Mouse (Mus musculus) right cerebral cortex, adult 2 months (tissue): ENCODE data around the gene Amigo2.

Experiments used
- DNase-seq, 2 experiments: peaks; one replicate each; pipeline ENCODE4 v3.0.0; 2021 to 2022; ENCODE audit warnings: low spot score in 2 of 2

The Amigo2 gene

DNA sequence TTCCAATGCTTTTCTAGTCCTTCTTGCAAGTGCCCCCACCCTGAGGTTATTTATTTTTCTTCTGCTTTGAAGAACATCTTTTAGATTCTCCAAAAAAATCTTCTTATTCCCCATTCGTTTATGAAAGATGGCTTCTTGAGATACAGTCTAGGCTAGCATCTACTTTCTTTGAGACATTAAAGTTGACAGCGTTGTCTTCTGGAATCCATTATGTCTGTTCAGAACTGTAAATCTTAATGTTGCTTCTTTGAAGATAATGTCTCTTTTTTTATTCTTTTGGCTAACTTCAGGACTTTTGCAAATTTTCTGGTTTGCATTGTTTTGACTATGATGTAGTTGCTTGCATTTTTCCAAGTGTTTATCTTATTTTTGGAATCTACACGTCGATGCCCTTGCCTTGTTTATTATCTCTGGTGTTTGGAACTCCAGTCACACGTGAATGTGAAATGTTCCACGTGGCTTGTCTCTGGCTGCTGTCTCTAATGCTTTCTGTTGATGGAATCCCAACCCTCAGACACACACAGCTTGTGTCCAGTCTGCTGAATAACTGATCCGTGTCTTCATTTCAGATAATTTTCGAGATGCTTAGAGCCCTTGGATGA is 20.1 kb upstream of the Amigo2 start:
- DNase-seq = no peak

- no peak for DNase-seq
Measured at GRCm38 (mm10) chr15:97266236-97266845, 19.3 kb upstream of the Amigo2 start.

DNA sequence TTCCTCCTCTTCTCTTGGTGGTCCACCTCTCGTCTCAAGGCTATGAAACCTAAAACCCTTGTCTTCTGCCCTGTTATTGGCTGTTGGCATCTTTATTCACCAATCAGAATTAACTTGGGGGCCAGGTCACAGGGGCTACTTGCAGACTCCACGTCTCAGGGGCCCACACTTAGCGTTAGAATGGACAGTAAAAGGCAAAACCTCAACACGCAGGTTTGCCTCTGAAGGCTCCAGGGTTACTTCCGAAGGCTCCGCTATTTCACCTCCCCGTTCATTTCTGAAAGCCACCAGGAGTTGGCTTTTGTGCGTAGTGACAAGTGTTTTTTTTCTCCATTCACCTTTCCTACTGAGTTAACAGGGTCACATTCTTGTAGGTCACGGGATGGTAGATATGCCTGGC is 15.2 kb upstream of the Amigo2 start:
- no peak for DNase-seq

DNA sequence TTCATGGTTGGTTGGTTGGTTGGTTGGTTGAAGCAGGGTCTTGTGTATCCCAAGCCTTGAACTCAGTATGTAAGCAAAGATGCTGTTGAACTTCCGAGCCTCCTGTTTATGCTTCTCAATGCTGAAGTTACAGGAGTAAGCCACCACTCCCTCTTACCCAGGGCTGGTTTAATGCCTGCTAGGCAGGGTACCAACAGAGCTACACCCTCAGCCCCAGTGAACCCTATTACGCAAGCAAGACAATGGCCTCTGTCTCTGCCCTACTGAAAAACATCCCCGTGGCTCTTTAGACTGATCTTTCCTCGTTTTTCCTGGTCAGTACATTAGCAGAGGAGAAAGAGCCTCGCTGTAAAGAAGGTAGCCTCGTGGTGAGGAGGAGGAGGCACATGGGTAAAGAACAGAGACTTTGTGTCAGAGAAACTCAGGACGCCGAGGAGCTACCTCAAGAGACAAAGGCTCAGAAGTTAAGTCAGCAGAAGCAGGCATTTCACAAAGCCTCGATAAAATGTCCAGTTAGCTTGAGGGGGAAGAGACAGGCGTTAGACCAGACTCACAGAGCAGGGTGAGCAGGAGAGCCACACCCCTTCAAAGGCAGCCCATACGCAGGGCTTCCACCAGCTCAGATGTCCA is 13.0 kb upstream of the Amigo2 start:
- DNase-seq = no peak

GRCm38 (mm10) chr15:97259300-97259699 is 12.2 kb upstream of the Amigo2 start:
- DNase-seq = no peak

DNA sequence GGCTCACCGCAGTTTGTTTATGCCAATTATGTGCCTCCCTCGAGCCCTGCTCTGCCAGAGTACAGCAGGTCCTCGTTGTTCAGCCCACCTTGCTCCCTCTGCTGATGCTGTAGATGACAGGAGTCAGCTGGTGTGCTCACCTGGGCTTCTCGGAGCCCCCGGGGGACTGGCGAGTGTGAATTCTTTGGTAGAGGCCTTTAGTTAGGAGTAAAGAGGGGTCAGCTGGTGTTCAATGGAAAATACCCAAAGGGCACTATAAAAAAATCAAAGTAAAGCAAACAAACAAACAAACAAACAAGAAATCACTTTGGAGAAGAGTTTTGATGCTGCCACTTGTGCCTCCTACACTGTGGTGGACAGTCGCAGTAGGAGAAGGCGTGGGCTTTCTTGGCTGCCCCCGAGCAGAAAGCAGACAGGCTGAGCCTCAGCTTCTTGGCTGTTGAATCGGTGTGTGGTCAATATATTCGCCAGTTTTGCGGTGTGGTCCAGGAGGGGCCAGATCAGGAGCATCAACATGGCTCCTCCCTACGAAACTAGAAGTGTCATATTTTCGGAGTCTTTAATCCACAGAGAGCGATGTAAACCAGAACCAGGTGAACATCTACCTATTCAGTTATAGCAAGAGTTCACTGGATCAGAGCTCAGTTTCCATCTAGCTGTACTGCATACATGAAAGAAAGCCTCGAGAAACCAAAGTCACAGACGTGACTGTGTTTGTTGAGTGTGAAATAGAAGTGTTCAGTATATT is 11.6 kb upstream of the Amigo2 start:
- no peak for DNase-seq

DNA sequence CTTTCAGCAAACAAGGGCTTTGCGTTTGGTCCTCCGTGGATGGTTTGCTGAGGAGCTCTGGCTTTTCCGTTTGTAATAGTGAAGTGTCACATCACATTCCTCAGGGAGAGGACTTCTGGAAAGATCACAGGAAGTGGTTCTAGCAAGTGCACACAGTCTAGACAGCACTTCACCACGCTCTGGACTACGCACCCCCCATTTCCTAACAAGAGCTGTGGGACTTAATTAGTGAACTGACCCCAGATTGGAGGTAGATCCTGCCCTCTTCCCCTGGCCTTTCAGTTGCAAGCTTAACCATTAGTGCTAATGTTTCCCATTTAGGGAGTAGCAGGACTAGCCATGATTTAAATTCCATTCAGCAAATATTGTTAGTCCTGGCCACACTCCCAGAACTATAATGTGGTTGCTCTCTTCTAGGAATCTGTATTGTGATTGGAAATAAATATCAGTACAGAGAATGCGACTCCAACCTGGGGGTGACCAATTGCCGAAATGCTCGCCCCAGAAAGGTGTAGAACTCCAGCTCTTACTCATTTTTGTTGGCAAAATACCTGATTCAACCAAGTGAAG is 10.2 kb upstream of the Amigo2 start:
- no peak for DNase-seq

DNA sequence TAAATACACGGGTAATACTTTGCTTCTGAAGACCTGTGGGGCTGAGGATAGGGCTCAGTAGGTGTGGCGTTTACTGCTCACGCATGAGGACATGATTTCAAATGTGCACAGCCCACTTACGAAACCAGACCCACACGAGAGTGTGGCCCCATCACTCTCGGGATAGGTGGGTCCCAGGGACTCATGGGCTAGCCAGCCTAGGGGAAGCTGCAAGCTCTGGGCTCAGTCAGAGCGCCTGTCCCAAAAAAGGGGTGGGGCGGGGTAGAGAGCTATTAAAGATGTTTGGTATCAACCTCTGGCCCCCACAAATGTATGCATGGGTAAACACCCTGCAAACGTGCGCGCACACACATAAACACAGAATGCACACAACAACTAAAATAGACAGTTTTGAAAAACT is 9.3 kb upstream of the Amigo2 start:
- no peak for DNase-seq

GRCm38 (mm10) chr15:97255800-97256199 is 8.7 kb upstream of the Amigo2 start:
- DNase-seq = no peak

- no peak for DNase-seq
Measured at GRCm38 (mm10) chr15:97254375-97254774, 7.3 kb upstream of the Amigo2 start.

DNA sequence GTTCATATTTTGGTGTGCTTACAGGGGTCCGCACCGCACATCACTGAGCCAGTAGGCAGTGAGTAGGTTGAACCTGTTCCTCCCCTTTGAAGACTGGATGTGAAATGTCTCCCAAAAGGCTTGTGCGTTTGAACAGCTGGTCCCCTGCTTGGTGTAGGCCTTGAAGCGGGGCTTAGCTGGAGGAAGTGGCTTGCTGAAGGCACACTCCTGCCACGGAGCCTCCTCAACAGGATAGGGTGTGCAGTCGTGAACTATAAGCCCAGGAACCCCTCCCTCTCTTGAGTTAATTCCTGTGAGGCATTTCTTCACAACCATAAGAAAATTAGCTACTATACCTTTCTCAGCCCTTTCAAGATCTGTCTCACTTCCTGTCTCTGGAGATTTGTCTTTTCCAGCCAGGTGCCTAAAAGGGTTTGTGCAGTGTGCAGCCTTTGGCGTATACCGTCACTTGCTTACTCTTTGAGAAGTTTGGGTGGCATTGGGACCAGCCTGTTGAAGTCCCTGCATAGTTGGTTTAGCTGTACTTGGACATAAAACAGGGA is 5.5 kb upstream of the Amigo2 start:
- DNase-seq = no peak

DNA sequence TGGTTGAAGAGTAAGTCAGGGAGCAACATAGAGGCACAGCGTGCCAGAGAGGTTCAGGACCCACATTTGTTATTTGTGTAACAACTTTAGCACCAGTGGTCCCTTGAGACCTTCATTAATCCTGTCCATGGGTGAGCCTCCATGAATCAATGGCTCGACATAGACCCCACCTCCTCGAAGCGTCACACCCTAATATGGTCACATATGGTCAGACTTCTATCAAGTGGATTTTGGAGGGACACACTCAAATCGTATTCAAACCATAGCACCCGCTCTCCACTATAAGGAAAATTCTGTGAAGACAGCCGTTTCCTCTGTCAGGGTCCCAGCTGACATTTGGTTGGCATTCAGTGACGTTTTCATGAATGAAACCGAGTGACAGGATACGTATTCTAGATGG is 2.2 kb upstream of the Amigo2 start:
- DNase-seq = no peak

- DNase-seq = no peak
Measured at GRCm38 (mm10) chr15:97248296-97248695, 1.2 kb upstream of the Amigo2 start.

DNA sequence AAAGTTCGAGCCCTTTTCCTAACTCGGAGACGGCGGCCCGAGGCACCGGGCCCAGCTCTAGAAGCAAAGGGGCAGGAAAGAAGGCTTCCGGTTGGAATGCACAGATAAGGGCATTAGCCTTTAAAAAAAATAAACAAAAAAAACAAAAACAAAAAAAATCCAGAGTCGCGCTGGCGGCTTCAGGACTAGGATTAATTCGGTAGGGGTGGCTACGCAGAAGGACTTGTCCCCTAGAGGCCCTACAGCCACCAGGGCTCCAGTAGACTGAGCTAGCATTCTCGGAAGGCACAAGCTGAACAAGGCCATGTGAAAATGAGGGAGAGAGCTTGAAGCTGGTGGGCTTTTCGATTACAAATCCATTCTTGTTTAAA is 689 bp upstream of the Amigo2 start:
- DNase-seq = no peak

DNA sequence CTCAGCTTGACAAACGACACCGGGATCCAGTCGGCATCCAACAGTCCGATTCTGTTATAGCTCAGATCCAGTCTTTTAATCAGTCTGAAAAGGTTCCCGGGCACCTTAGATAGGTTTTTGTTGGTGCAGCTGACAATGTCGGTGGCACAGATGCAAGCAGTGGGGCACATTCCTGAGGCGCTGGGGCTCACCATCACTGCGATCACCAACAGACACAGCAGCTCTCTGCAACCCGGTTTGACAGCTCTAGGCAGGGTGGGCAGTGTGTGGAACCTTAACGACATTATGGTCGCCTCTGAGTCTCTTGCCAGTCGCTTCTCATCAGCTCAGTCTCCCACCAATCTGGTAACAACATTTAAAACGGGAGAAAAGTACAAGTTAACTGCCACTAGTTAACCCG is 831 bp downstream of the Amigo2 start:
- no peak for DNase-seq

DNA sequence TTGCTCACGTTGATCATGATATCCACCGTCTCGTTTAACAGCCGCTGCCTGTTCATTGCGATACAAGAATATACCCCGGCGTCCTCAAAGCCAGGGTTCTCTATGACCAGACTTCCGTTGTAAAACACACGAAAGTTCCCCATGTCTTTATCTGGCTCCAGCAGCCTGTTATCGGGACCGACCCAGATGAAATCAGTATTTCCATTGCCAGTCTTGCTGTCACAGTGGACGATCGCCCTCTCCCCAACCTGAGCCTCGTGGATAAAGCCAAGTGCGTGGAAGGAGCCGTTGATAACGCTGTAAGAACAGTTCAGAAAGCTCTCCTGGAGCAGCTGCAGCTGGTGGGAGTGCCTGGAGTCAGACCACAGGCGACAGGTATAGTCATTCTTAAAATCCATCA is 1.7 kb downstream of the Amigo2 start:
- DNase-seq = no peak

DNA sequence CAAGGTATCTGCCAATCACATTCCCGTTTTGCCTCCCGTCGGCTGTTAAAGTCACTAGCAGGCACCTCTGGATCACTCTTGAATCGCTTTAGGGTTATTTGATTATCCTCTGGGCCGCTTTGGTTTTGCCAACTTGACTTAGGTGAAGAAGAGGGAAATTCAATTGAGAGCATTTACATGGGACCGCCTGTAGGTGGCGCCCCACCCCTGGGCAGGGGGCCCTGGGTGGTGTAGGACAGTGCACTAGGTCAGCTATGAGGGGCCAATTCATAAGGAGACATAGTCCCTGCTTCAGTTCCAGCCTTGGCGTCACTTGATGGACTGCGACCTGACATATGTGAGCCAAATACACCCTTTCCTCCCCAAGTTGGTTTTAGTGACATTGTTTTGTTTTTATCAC is 10.1 kb downstream of the Amigo2 start:
- DNase-seq = no peak

DNA sequence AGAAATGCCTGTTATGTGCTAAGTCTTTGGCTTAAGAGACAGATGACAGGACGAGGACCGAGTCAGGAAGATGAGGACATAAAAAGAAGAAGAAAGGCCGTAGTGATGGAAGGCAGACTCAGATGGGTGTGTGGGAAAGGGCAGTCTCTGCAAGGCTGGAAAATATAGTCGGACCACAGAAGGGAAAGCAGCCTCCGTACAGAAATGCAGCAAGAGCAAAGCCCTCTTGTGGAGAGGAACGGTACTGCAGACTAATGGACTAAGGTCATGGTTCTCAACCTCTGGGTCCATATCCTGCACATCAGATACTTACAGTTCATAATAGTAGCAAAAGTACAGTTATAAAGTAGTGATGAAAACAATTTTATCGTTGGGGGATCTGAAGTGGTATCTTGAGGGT is 11.9 kb downstream of the Amigo2 start:
- peak; percentile 32 to 39 for DNase-seq

- DNase-seq = no peak
Measured at GRCm38 (mm10) chr15:97234076-97234475, 13.0 kb downstream of the Amigo2 start.

GRCm38 (mm10) chr15:97229494-97230077 is 17.5 kb downstream of the Amigo2 start:
- DNase-seq = no peak

GRCm38 (mm10) chr15:97224003-97224402 is 23.1 kb downstream of the Amigo2 start:
- DNase-seq = no peak

- no peak for DNase-seq
Measured at GRCm38 (mm10) chr15:97223431-97223830, 23.7 kb downstream of the Amigo2 start.
